Mouse (Mus musculus): Measurements from ENCODE around the gene Lrsam1. TPM values are rescaled to one million over a fixed set of nuclear protein-coding genes. Genes with fewer than 3 reads are reported as not detected.

Lrsam1 gene
- polyA plus RNA-seq, 1 experiment from 2014 or later = 13.6 TPM

DNA sequence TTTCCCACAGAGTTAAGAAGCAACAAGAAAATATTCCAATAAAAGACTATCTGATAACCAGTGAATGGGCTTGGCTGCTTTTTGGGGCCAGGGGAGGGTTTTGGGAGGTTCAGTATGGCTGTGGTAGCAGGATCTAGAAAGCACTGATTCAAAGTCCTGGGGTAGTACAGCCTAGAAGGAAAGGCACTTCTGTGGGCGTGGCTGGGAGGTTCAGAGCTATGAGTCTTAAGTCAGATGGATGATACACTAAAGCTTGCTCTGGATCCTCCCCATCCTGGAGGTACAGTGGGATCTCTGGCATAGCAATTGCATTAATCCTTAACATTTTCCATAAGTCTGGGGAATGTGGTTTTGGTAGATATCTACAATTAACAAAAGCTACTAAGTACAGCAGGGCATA is 2.6 kb upstream of the Lrsam1 start:
- DNase-seq (ENCODE audit: low spot score) (no peak), ATAC-seq (no peak)
- 65% methylated on average over 1 of the region's 1 CpGs for WGBS
- H3K4me1 ChIP-seq (ENCODE audit: control insufficient read depth, insufficient read depth, low read length) = peaks cover 20% of the 10 kb centered on the region
- no peak overlapping the region; the same call in 1 of the 2 replicates for H3K9ac ChIP-seq (ENCODE audit: low read length)
- H3K36me3 ChIP-seq (ENCODE audit: control insufficient read depth, insufficient read depth, low read length) = peaks cover 30% of the 10 kb centered on the region
- H3K4me2 ChIP-seq (ENCODE audit: low read length) = no peak overlapping the region
- H3K27ac ChIP-seq (ENCODE audit: low read depth, low read length) = no peak overlapping the region
- no peak overlapping the region for H3K4me3 ChIP-seq (ENCODE audit: low read depth, low read length)
- no peaks in the 10 kb centered on the region for H3K9me3 ChIP-seq (replicated peaks; ENCODE audit: control insufficient read depth, low read length)
- H3K27me3 ChIP-seq (replicated peaks; ENCODE audit: control insufficient read depth, insufficient read depth, low read length) = no peaks in the 10 kb centered on the region

DNA sequence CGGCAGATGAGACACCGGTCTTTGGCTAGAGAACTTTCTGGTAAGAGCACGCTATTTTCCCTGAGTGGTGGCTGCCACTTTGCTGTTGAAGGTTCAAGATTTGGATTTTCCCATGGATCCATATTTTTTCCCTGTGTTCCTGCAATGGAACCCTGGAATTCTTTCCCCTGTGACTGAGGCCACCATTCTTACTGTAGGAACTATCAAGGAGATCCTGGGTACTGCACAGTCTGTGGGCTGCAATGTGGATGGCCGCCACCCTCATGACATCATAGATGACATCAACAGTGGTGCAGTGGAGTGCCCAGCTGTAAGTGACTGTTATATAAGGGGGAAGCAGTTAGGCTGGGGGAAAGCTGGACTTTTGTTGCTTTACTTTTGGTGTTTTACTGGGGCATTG is 2.1 kb upstream of the Lrsam1 start:
- 74% methylated on average over 4 of the region's 4 CpGs for WGBS
- H3K4me2 ChIP-seq (ENCODE audit: low read length) = peak overlapping the region; percentile 92; the same call in 1 of the 2 replicates

DNA sequence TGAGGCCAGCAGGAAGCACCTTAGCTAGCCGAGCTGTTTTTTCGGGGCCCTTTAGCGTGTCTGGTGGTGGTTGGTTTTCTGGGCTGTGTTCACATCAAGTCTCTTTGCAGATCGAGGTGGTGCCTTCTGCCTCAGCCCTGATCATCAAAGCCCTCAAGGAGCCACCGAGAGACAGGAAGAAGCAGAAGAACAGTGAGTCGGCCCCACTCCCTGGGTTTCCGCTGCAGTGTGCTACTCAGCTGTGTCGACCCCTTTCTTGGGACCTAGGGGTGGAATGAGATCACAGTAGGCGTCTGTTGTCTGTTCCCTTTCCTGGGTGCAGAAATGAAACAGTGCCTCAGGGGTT is 1.4 kb upstream of the Lrsam1 start:
- peak overlapping the region; percentile 92 for H3K4me2 ChIP-seq (ENCODE audit: low read length)
- peak overlapping the region; percentile 93 for H3K9ac ChIP-seq (ENCODE audit: low read length)
- no peak for DNase-seq (ENCODE audit: low spot score)
- H3K27me3 ChIP-seq (replicated peaks; ENCODE audit: control insufficient read depth, insufficient read depth, low read length) = no peaks in the 10 kb centered on the region
- ATAC-seq = no peak
- peak overlapping the region; percentile 75 for H3K4me3 ChIP-seq (ENCODE audit: low read depth, low read length)
- peaks cover 34% of the 10 kb centered on the region for H3K36me3 ChIP-seq (ENCODE audit: control insufficient read depth, insufficient read depth, low read length)
- H3K27ac ChIP-seq (ENCODE audit: low read depth, low read length) = no peak overlapping the region
- 6% methylated on average over 9 of the region's 9 CpGs for WGBS
- peaks cover 20% of the 10 kb centered on the region for H3K4me1 ChIP-seq (ENCODE audit: control insufficient read depth, insufficient read depth, low read length)
- H3K9me3 ChIP-seq (replicated peaks; ENCODE audit: control insufficient read depth, low read length) = no peaks in the 10 kb centered on the region

More for the DNA sequence above, 2.1 kb upstream of the Lrsam1 start:
- no peaks in the 10 kb centered on the region for H3K9me3 ChIP-seq (replicated peaks; ENCODE audit: control insufficient read depth, low read length)
- H3K4me3 ChIP-seq (ENCODE audit: low read depth, low read length) = no peak overlapping the region
- H3K9ac ChIP-seq (ENCODE audit: low read length) = peak overlapping the region; percentile 93; the same call in 1 of the 2 replicates
- peaks cover 30% of the 10 kb centered on the region for H3K36me3 ChIP-seq (ENCODE audit: control insufficient read depth, insufficient read depth, low read length)
- DNase-seq (ENCODE audit: low spot score) (no peak), ATAC-seq (no peak)
- peaks cover 20% of the 10 kb centered on the region for H3K4me1 ChIP-seq (ENCODE audit: control insufficient read depth, insufficient read depth, low read length)
- H3K27me3 ChIP-seq (replicated peaks; ENCODE audit: control insufficient read depth, insufficient read depth, low read length) = no peaks in the 10 kb centered on the region
- H3K27ac ChIP-seq (ENCODE audit: low read depth, low read length) = no peak overlapping the region

DNA sequence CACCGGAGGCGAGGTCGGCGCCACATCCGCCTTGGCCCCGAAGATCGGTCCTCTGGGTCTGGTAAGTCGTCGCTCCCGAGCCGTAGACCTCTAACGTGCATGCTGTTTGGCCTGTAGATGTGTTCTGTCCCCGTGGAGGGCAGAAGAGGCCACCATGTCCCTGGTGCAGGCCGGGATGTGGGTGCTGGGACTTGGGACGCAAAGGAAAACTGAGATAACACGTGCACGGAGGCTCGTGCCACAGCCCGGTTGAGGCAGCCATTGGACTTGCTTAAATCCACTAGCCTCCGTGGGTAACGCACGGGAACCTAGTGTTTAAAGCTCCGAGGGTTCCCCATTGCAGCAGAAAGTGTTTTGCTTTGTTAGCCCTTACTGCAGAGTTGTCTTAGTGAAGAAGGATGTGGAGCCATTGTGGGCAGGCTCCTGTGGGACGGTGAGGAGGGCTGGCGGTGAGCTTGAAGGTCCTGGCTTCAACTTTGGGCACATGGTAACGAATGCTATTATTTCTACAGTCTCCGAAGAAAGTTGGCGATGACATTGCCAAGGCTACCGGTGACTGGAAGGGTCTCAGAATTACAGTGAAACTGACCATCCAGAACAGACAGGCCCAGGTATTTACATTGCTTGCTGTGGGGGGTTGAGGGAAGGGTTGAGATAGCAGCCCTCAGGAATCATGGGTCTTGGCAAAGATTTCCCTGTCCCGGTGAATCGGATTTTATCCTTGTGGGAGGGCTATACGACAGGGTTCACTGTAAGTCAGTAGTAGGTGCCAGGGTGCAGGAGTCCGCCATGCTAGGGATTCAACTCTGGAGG is 854 bp upstream of the Lrsam1 start:
- 1% methylated on average over 33 of the region's 33 CpGs for WGBS
- peaks cover 16% of the 10 kb centered on the region for H3K4me1 ChIP-seq (ENCODE audit: control insufficient read depth, insufficient read depth, low read length)
- peak overlapping the region; percentile 74 for H3K27ac ChIP-seq (ENCODE audit: low read depth, low read length)
- DNase-seq (ENCODE audit: low spot score) (peak; percentile 20), ATAC-seq (no peak)
- peaks cover 36% of the 10 kb centered on the region for H3K36me3 ChIP-seq (ENCODE audit: control insufficient read depth, insufficient read depth, low read length)
- no peaks in the 10 kb centered on the region for H3K27me3 ChIP-seq (replicated peaks; ENCODE audit: control insufficient read depth, insufficient read depth, low read length)
- H3K4me3 ChIP-seq (ENCODE audit: low read depth, low read length) = peak overlapping the region; percentile 75
- peak overlapping the region; percentile 93 for H3K9ac ChIP-seq (ENCODE audit: low read length)
- no peaks in the 10 kb centered on the region for H3K9me3 ChIP-seq (replicated peaks; ENCODE audit: control insufficient read depth, low read length)
- H3K4me2 ChIP-seq (ENCODE audit: low read length) = peak overlapping the region; percentile 92

GRCm38 (mm10) chr2:32960273-32960672 is 1.1 kb downstream of the Lrsam1 start:
- Histone ChIP-seq H3K4me2 (ENCODE audit: low read length) (peak overlapping the region; percentile 92; the same call in 1 of the 2 replicates), H3K9ac (ENCODE audit: low read length) (peak overlapping the region; percentile 93), H3K4me1 (ENCODE audit: control insufficient read depth, insufficient read depth, low read length) (peaks cover 14% of the 10 kb centered on the region), H3K27me3 (replicated peaks; ENCODE audit: control insufficient read depth, insufficient read depth, low read length) (no peaks in the 10 kb centered on the region), H3K36me3 (ENCODE audit: control insufficient read depth, insufficient read depth, low read length) (peaks cover 39% of the 10 kb centered on the region), H3K9me3 (replicated peaks; ENCODE audit: control insufficient read depth, low read length) (no peaks in the 10 kb centered on the region), H3K27ac (ENCODE audit: low read depth, low read length) (no peak overlapping the region), H3K4me3 (ENCODE audit: low read depth, low read length) (no peak overlapping the region)
- no peak for DNase-seq (ENCODE audit: low spot score)
- ATAC-seq = no peak
- 91% methylated on average over 4 of the region's 4 CpGs for WGBS

DNA sequence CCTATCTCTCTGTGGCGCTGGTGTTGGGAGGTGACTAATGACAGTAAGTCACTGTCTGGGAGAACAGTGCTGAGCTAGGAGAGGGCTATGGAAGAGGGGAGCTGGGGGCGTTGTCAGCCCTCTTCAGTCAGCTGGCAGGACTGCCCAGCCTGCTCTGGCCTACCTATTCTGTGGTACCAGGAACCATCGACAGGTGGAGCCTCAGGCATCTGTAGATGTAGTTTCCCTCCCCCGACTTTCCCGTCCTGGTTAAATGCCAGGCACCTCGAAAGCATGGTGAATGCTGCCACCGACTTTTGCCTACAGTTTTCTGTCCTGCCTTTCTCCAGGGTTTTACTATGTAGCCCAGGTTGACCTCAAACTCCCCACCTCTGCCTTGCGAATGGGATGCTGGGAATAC is 4.1 kb downstream of the Lrsam1 start:
- ATAC-seq (no peak), DNase-seq (ENCODE audit: low spot score) (peak; percentile 17)
- no peaks in the 10 kb centered on the region for H3K9me3 ChIP-seq (replicated peaks; ENCODE audit: control insufficient read depth, low read length)
- no peak overlapping the region for H3K9ac ChIP-seq (ENCODE audit: low read length)
- no peak overlapping the region for H3K4me2 ChIP-seq (ENCODE audit: low read length)
- 52% methylated on average over 8 of the region's 8 CpGs for WGBS
- H3K27me3 ChIP-seq (replicated peaks; ENCODE audit: control insufficient read depth, insufficient read depth, low read length) = no peaks in the 10 kb centered on the region
- H3K36me3 ChIP-seq (ENCODE audit: control insufficient read depth, insufficient read depth, low read length) = peaks cover 36% of the 10 kb centered on the region
- H3K4me1 ChIP-seq (ENCODE audit: control insufficient read depth, insufficient read depth, low read length) = peaks cover 8% of the 10 kb centered on the region
- no peak overlapping the region for H3K4me3 ChIP-seq (ENCODE audit: low read depth, low read length)
- H3K27ac ChIP-seq (ENCODE audit: low read depth, low read length) = no peak overlapping the region

- H3K4me3 ChIP-seq (ENCODE audit: low read depth, low read length) = no peak overlapping the region
- DNase-seq (ENCODE audit: low spot score) (no peak), ATAC-seq (no peak)
- 87% methylated on average over 2 of the region's 2 CpGs for WGBS
- no peak overlapping the region for H3K4me2 ChIP-seq (ENCODE audit: low read length)
- H3K27ac ChIP-seq (ENCODE audit: low read depth, low read length) = no peak overlapping the region
- no peaks in the 10 kb centered on the region for H3K4me1 ChIP-seq (ENCODE audit: control insufficient read depth, insufficient read depth, low read length)
- H3K27me3 ChIP-seq (replicated peaks; ENCODE audit: control insufficient read depth, insufficient read depth, low read length) = no peaks in the 10 kb centered on the region
- H3K9me3 ChIP-seq (replicated peaks; ENCODE audit: control insufficient read depth, low read length) = no peaks in the 10 kb centered on the region
- H3K36me3 ChIP-seq (ENCODE audit: control insufficient read depth, insufficient read depth, low read length) = peaks cover 51% of the 10 kb centered on the region
- H3K9ac ChIP-seq (ENCODE audit: low read length) = no peak overlapping the region
Measured at GRCm38 (mm10) chr2:32954581-32954980, 6.8 kb downstream of the Lrsam1 start.

- Histone ChIP-seq H3K27ac (ENCODE audit: low read depth, low read length) (no peak overlapping the region), H3K4me2 (ENCODE audit: low read length) (no peak overlapping the region), H3K27me3 (replicated peaks; ENCODE audit: control insufficient read depth, insufficient read depth, low read length) (no peaks in the 10 kb centered on the region), H3K9me3 (replicated peaks; ENCODE audit: control insufficient read depth, low read length) (no peaks in the 10 kb centered on the region), H3K9ac (ENCODE audit: low read length) (no peak overlapping the region), H3K36me3 (ENCODE audit: control insufficient read depth, insufficient read depth, low read length) (peaks cover 55% of the 10 kb centered on the region), H3K4me3 (ENCODE audit: low read depth, low read length) (no peak overlapping the region), H3K4me1 (ENCODE audit: control insufficient read depth, insufficient read depth, low read length) (no peaks in the 10 kb centered on the region)
- DNase-seq (ENCODE audit: low spot score) = no peak
- 91% methylated on average over 11 of the region's 11 CpGs for WGBS
- ATAC-seq = no peak
Measured at GRCm38 (mm10) chr2:32947454-32947853, 14.0 kb downstream of the Lrsam1 start.

- DNase-seq (ENCODE audit: low spot score) = no peak
- no peak for ATAC-seq
- Histone ChIP-seq H3K36me3 (ENCODE audit: control insufficient read depth, insufficient read depth, low read length) (peaks cover 58% of the 10 kb centered on the region), H3K27ac (ENCODE audit: low read depth, low read length) (no peak overlapping the region), H3K9ac (ENCODE audit: low read length) (no peak overlapping the region), H3K4me2 (ENCODE audit: low read length) (no peak overlapping the region), H3K4me3 (ENCODE audit: low read depth, low read length) (no peak overlapping the region), H3K9me3 (replicated peaks; ENCODE audit: control insufficient read depth, low read length) (no peaks in the 10 kb centered on the region), H3K27me3 (replicated peaks; ENCODE audit: control insufficient read depth, insufficient read depth, low read length) (no peaks in the 10 kb centered on the region), H3K4me1 (ENCODE audit: control insufficient read depth, insufficient read depth, low read length) (no peaks in the 10 kb centered on the region)
- WGBS = 98% methylated on average over 4 of the region's 4 CpGs
Measured at GRCm38 (mm10) chr2:32940483-32940882, 20.9 kb downstream of the Lrsam1 start.
